Mouse (Mus musculus) cortical plate, adult 2 months (tissue): ENCODE results near the gene Ltf.

Experiments
- CTCF ChIP-seq: fragments of 200-500 bp; IDR thresholded peaks from 2 replicates; pipeline ENCODE4 v1.5.1; 2011; ENCODE audit warnings: mild to moderate bottlenecking, control low read depth, low read length; ENCODE audit not compliant: insufficient read depth; ENCODE audit errors: extremely low read depth
- POLR2A ChIP-seq: fragments of 200-500 bp; IDR thresholded peaks from 2 replicates; pipeline ENCODE4 v1.6.1; 2011; ENCODE audit warnings: mild to moderate bottlenecking, low read length, control low read depth; ENCODE audit not compliant: insufficient read depth; ENCODE audit errors: extremely low read depth

DNA sequence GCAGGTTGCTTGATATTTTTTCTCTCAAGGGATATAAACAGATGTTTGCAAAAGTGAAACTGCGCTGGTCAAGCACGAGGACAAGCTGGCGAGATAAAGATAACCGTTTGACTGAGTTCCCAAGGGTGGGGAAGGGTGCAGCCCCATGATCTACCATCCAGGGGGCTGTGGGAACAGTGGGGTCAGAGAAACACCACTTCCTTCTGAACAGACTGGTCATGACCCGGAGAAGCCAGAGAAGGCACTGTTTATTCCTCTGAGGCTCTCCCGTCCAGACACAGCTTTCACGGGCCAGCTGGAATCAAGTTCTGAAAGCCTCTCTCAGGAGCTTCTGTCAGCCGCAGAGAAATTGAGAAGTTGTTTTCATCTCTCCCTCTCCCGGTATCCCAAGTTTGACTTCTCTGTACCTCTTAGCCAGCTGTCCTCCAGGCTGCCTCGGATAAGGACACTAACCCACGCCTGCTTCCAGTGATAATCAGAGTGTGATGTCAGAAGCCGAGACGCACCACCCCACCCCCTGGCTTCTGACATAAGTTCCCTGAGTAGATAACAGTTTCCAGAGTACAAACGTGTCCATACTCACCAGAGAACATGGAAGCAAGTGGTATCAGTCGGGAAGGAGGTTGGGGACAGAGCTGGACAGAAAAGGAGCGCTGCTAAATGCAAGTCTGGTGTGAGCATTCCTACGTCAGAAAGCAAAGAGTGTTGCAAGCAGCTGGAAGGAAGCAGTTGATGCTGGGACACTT, 37.9 kb downstream of the Ltf start, which contains the start of gene Ccrl2:
- TF ChIP-seq POLR2A: no peak
- TF ChIP-seq CTCF: no peak
